Mouse (Mus musculus): ENCODE results near the gene BC025920. TPM values are rescaled to one million over a fixed set of nuclear protein-coding genes. Genes with fewer than 3 reads are reported as not detected.

Gene BC025920
- polyA plus RNA-seq (2012; rRNA removed) = 1.8 TPM in 2 replicates

- H3K27me3 ChIP-seq (ENCODE audit: control insufficient read depth, insufficient read depth, low read length) = no peaks in the 10 kb centered on the region
- H3K36me3 ChIP-seq (ENCODE audit: control insufficient read depth, insufficient read depth, low read length) = no peaks in the 10 kb centered on the region
- TF ChIP-seq POLR2A (IDR thresholded peaks at IDR 0.05; ENCODE audit: low read depth, low read length) (peak; percentile 41), CTCF (IDR thresholded peaks at IDR 0.05; ENCODE audit: extremely low read depth, insufficient read depth, insufficient read length, insufficient replicate concordance) (no peak)
- WGBS = 2% methylated on average over 39 of the region's 39 CpGs
- H3K4me1 ChIP-seq (ENCODE audit: control insufficient read depth, insufficient read depth, insufficient read length) = peaks cover 16% of the 10 kb centered on the region
- DNase-seq (ENCODE audit: low read depth in 1 of 2, low spot score in 2 of 2) = peak; percentile 90 to 92
- H3K27ac ChIP-seq (ENCODE audit: insufficient read depth, low read length) = peak within 1 kb of the TSS; percentile 76
- H3K4me3 ChIP-seq (ENCODE audit: extremely low read depth, insufficient read depth, insufficient read length) = peak within 1 kb of the TSS; percentile 68
Measured at GRCm38 (mm10) chr10:81605974-81606751, at the start of gene BC025920. Gene BC025920, plus strand, starts transcription at chr10:81606270.

GRCm38 (mm10) chr10:81556282-81556681 lies 49.8 kb upstream of the BC025920 start:
- H3K36me3 ChIP-seq (ENCODE audit: control insufficient read depth, insufficient read depth, low read length) = peaks cover 1% of the 10 kb centered on the region; the same call in 1 of the 2 replicates
- H3K27me3 ChIP-seq (ENCODE audit: control insufficient read depth, insufficient read depth, low read length) = no peaks in the 10 kb centered on the region
- H3K27ac ChIP-seq (ENCODE audit: insufficient read depth, low read length) = no peak overlapping the region
- 83% methylated on average over 3 of the region's 3 CpGs for WGBS
- no peak for DNase-seq (ENCODE audit: low read depth in 1 of 2, low spot score in 2 of 2)
- no peak overlapping the region for H3K4me3 ChIP-seq (ENCODE audit: extremely low read depth, insufficient read depth, insufficient read length)
- TF ChIP-seq POLR2A (IDR thresholded peaks at IDR 0.05; ENCODE audit: low read depth, low read length) (no peak), CTCF (IDR thresholded peaks at IDR 0.05; ENCODE audit: extremely low read depth, insufficient read depth, insufficient read length, insufficient replicate concordance) (no peak)
- peaks cover 9% of the 10 kb centered on the region; the same call in 1 of the 2 replicates for H3K4me1 ChIP-seq (ENCODE audit: control insufficient read depth, insufficient read depth, insufficient read length)

- Histone ChIP-seq H3K27me3 (ENCODE audit: control insufficient read depth, insufficient read depth, low read length) (no peaks in the 10 kb centered on the region), H3K4me1 (ENCODE audit: control insufficient read depth, insufficient read depth, insufficient read length) (peaks cover 12% of the 10 kb centered on the region; the same call in 1 of the 2 replicates), H3K27ac (ENCODE audit: insufficient read depth, low read length) (no peak overlapping the region), H3K36me3 (ENCODE audit: control insufficient read depth, insufficient read depth, low read length) (peaks cover 9% of the 10 kb centered on the region), H3K4me3 (ENCODE audit: extremely low read depth, insufficient read depth, insufficient read length) (no peak overlapping the region)
- WGBS = 61% methylated on average over 1 of the region's 1 CpGs
- no peak for TF ChIP-seq CTCF (IDR thresholded peaks at IDR 0.05; ENCODE audit: extremely low read depth, insufficient read depth, insufficient read length, insufficient replicate concordance)
- TF ChIP-seq POLR2A (IDR thresholded peaks at IDR 0.05; ENCODE audit: low read depth, low read length) = no peak
- DNase-seq (ENCODE audit: low read depth in 1 of 2, low spot score in 2 of 2) = no peak
Measured at GRCm38 (mm10) chr10:81557491-81557890, 48.6 kb upstream of the BC025920 start.

DNA sequence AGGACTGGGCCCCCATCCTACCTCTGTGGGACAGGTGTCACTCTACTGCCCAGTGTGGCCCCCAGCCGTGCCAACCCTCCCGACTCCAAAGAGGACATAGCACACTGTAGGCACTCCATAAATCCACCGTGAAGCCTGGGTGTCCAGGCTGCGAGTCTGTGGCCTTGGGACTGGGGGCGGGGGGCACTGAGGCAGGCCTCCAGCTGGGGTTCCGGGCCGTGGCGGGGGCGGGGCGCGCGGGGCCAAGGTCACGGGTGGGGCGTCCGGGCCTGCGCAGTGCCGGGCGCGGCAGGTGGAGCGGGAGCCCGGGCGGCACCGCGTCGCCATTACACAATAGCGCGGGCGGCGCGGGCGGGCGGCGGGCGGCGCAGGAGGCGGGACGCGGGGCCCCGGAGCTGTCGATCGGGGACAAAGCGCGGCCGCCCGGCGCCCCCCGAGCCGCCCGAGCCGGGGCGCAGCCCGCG lies 46.9 kb upstream of the BC025920 start, which contains the start of gene Aes:
TSS of gene Aes (plus strand) at position 326 of the 464 bp plus-strand sequence.
- WGBS = 3% methylated on average over 15 of the region's 53 CpGs
- H3K4me3 ChIP-seq (ENCODE audit: extremely low read depth, insufficient read depth, insufficient read length) = peak within 1 kb of the TSS; percentile 97

DNA sequence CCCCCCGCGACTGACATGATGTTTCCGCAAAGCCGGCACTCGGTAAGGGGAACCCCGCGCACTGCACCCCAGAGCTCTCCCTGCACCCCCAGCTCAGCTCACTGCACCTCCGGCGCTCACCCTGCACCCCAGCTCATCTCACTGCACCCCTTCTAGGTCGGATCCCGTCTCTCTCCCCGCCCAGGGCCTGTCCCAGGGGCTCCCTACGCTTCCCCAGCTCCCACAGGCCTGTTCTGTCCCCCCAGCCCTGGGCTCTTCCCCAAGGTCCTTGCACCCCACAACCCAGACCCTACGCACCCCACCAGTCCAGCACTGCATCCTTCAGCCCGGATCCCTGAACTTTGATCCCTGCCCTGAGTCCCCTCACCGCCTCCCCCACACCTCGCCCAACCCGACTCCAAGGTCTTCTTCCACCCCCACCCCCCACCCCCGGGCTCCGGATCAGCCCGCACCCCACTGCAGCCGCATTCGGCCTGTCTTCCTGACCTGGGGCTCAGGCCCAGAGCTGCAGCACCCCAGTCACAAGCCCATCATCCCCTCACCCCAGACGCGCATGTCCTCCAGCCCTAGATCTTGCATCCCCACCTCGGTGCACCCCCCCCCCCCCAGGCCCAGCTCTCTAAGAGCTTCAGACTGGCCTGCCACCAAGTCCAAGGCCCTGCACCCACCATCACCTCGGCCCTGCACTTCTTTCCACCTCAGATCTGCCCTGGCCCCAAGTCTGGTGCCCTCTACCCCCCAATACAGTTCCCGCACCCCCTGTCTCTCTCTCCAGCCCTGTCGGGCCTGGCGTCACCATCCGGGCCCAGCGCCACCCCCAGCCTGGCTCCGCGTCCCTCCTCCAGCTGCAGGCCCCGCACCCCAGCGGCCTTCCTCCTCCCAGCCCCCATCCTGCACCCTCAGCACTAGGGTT lies 46.2 kb upstream of the BC025920 start:
- peaks cover 16% of the 10 kb centered on the region; the same call in 1 of the 2 replicates for H3K4me1 ChIP-seq (ENCODE audit: control insufficient read depth, insufficient read depth, insufficient read length)
- peak overlapping the region; percentile 98 for H3K27ac ChIP-seq (ENCODE audit: insufficient read depth, low read length)
- peak overlapping the region; percentile 97 for H3K4me3 ChIP-seq (ENCODE audit: extremely low read depth, insufficient read depth, insufficient read length)
- no peak for TF ChIP-seq CTCF (IDR thresholded peaks at IDR 0.05; ENCODE audit: extremely low read depth, insufficient read depth, insufficient read length, insufficient replicate concordance)
- no peak; the same call in 1 of the 2 replicates for TF ChIP-seq POLR2A (IDR thresholded peaks at IDR 0.05; ENCODE audit: low read depth, low read length)
- H3K36me3 ChIP-seq (ENCODE audit: control insufficient read depth, insufficient read depth, low read length) = peaks cover 19% of the 10 kb centered on the region
- 2% methylated on average over 32 of the region's 36 CpGs for WGBS
- no peaks in the 10 kb centered on the region for H3K27me3 ChIP-seq (ENCODE audit: control insufficient read depth, insufficient read depth, low read length)
- DNase-seq (ENCODE audit: low read depth in 1 of 2, low spot score in 2 of 2) = peak in 1 of 2 experiments; percentile 64

More for the DNA sequence above, 46.9 kb upstream of the BC025920 start, which contains the start of gene Aes:
- Histone ChIP-seq H3K27me3 (ENCODE audit: control insufficient read depth, insufficient read depth, low read length) (no peaks in the 10 kb centered on the region), H3K4me1 (ENCODE audit: control insufficient read depth, insufficient read depth, insufficient read length) (peaks cover 16% of the 10 kb centered on the region; the same call in 1 of the 2 replicates), H3K27ac (ENCODE audit: insufficient read depth, low read length) (peak within 1 kb of the TSS; percentile 98), H3K36me3 (ENCODE audit: control insufficient read depth, insufficient read depth, low read length) (peaks cover 15% of the 10 kb centered on the region)
- DNase-seq (ENCODE audit: low read depth in 1 of 2, low spot score in 2 of 2) = peak in 1 of 2 experiments; percentile 83
- TF ChIP-seq POLR2A (IDR thresholded peaks at IDR 0.05; ENCODE audit: low read depth, low read length) (no peak), CTCF (IDR thresholded peaks at IDR 0.05; ENCODE audit: extremely low read depth, insufficient read depth, insufficient read length, insufficient replicate concordance) (no peak)

- peak in 1 of 2 experiments; percentile 80 for DNase-seq (ENCODE audit: low read depth in 1 of 2, low spot score in 2 of 2)
- TF ChIP-seq CTCF (IDR thresholded peaks at IDR 0.05; ENCODE audit: extremely low read depth, insufficient read depth, insufficient read length, insufficient replicate concordance) (no peak), POLR2A (IDR thresholded peaks at IDR 0.05; ENCODE audit: low read depth, low read length) (no peak; the same call in 1 of the 2 replicates)
- Histone ChIP-seq H3K4me1 (ENCODE audit: control insufficient read depth, insufficient read depth, insufficient read length) (peaks cover 16% of the 10 kb centered on the region; the same call in 1 of the 2 replicates), H3K4me3 (ENCODE audit: extremely low read depth, insufficient read depth, insufficient read length) (peak overlapping the region; percentile 97), H3K27ac (ENCODE audit: insufficient read depth, low read length) (peak overlapping the region; percentile 88), H3K36me3 (ENCODE audit: control insufficient read depth, insufficient read depth, low read length) (peaks cover 29% of the 10 kb centered on the region), H3K27me3 (ENCODE audit: control insufficient read depth, insufficient read depth, low read length) (no peaks in the 10 kb centered on the region)
- WGBS = 5% methylated on average over 16 of the region's 16 CpGs
Measured at GRCm38 (mm10) chr10:81560719-81561459, 45.2 kb upstream of the BC025920 start.

All from spleen, adult 2 months (tissue).